Mouse (Mus musculus) hindbrain, postnatal 0 days (tissue): ENCODE data around the gene Eml6. TPM values are rescaled to one million over a fixed set of nuclear protein-coding genes. Genes with fewer than 3 reads are reported as not detected.

Experiments
- ATAC-seq: fragments of 200-750 bp; cut with Nextera tagmentation; 2 replicates; pipeline ENCODE4 v1.8.0; 2017; ENCODE audit warnings: mild to moderate bottlenecking, moderate TSS enrichment, moderate library complexity
- DNase-seq: peaks from one replicate; pipeline ENCODE4 v3.0.0-alpha.2; 2015; ENCODE audit warnings: low spot score
- H3K27ac ChIP-seq: fragments of 300-500 bp; sonication (generic); 2 replicates; pipeline ENCODE4 v1.5.1; 2014; ENCODE audit warnings: mild to moderate bottlenecking
- H3K27me3 ChIP-seq: fragments of 300-500 bp; sonication (generic); 2 replicates; pipeline ENCODE4 v1.6.1; 2014; ENCODE audit warnings: low read length, mixed read lengths; ENCODE audit not compliant: insufficient read depth
- H3K36me3 ChIP-seq: fragments of 300-500 bp; sonication (generic); 2 replicates; pipeline ENCODE4 v1.6.1; 2014; ENCODE audit warnings: low read length, mixed read lengths; ENCODE audit not compliant: insufficient read depth
- H3K4me1 ChIP-seq: fragments of 300-500 bp; sonication (generic); 2 replicates; pipeline ENCODE4 v1.6.1; 2014; ENCODE audit warnings: antibody characterized with exemption, low read length, mixed read lengths; ENCODE audit not compliant: insufficient read depth
- H3K4me2 ChIP-seq: fragments of 300-500 bp; sonication (generic); 2 replicates; pipeline ENCODE4 v1.6.1; 2014; ENCODE audit warnings: low read depth, mild to moderate bottlenecking, low read length, moderate library complexity, mixed read lengths
- H3K4me3 ChIP-seq: fragments of 300-500 bp; sonication (generic); 2 replicates; pipeline ENCODE4 v1.5.1; 2014; ENCODE audit warnings: low read length
- H3K9ac ChIP-seq: fragments of 300-500 bp; sonication (generic); replicated peaks from 2 replicates; pipeline ENCODE4 v1.6.1; 2014; ENCODE audit warnings: mild to moderate bottlenecking, low read length, moderate library complexity, mixed read lengths
- H3K9me3 ChIP-seq: fragments of 300-500 bp; sonication (generic); 2 replicates; pipeline ENCODE4 v1.6.1; 2016; ENCODE audit warnings: low read length, mixed read lengths
- CTCF ChIP-seq: IDR thresholded peaks from 2 replicates; pipeline ENCODE4 v1.5.1; 2016; ENCODE audit warnings: antibody characterized with exemption, control low read depth, low read depth
- WGBS: fragments of 180-500 bp; shearing (Covaris S2); extraction: QIAGEN DNeasy Blood & Tissue Kit; methylation state at CpG from one replicate; pipeline ENCODE4 v1.1.7; 2014; 5-methylcytosine and 5-hydroxymethylcytosine counted together
- polyA plus RNA-seq: library from polyadenylated mRNA; unstranded; fragments of >200 nt; fragmentation: Nextera tagmentation; extraction: Ambion mirVana; gene quantifications from 2 replicates; pipeline ENCODE4 v1.2.1, GENCODE M21; 2015
- total RNA-seq: library from RNA; depleted of rRNA; stranded (reverse); fragments of >200 nt; gene quantifications from 2 replicates; pipeline ENCODE4 v1.2.3, GENCODE M21; 2014

The Eml6 gene
- total and polyA plus RNA-seq, 2 experiments from 2014 or later = 4.3 to 17.9 TPM

- Histone ChIP-seq H3K9ac (no peak overlapping the region), H3K36me3 (no peaks in the 10 kb centered on the region), H3K4me2 (no peak overlapping the region), H3K27ac (no peak overlapping the region), H3K4me1 (no peaks in the 10 kb centered on the region), H3K4me3 (no peak overlapping the region), H3K27me3 (no peaks in the 10 kb centered on the region), H3K9me3 (no peaks in the 10 kb centered on the region)
- no peak for TF ChIP-seq CTCF
- ATAC-seq = no peak
- no peak for DNase-seq
These were observed 161.6 kb downstream of the Eml6 start for GRCm38 (mm10) chr11:29864269-29864668.

- TF ChIP-seq CTCF = peak; percentile 70
- no peaks in the 10 kb centered on the region for H3K9me3 ChIP-seq
- ATAC-seq (peak; percentile 64; the same call in 1 of the 2 replicates), DNase-seq (peak; percentile 67)
- H3K4me2 ChIP-seq = no peak overlapping the region
- no peaks in the 10 kb centered on the region for H3K27me3 ChIP-seq
- H3K4me1 ChIP-seq = no peaks in the 10 kb centered on the region
- 31% methylated on average over 2 of the region's 2 CpGs for WGBS
- H3K9ac ChIP-seq = no peak overlapping the region
- H3K36me3 ChIP-seq = no peaks in the 10 kb centered on the region
- no peak overlapping the region for H3K27ac ChIP-seq
- no peak overlapping the region for H3K4me3 ChIP-seq
These were observed 164.0 kb downstream of the Eml6 start for GRCm38 (mm10) chr11:29861750-29862397.

GRCm38 (mm10) chr11:29861040-29861439 lies 164.8 kb downstream of the Eml6 start:
- Histone ChIP-seq H3K27me3 (no peaks in the 10 kb centered on the region), H3K9ac (no peak overlapping the region), H3K4me2 (no peak overlapping the region), H3K36me3 (no peaks in the 10 kb centered on the region), H3K4me1 (no peaks in the 10 kb centered on the region), H3K9me3 (no peaks in the 10 kb centered on the region), H3K27ac (no peak overlapping the region), H3K4me3 (no peak overlapping the region)
- no peak for TF ChIP-seq CTCF
- DNase-seq (no peak), ATAC-seq (no peak)
- 74% methylated on average over 2 of the region's 2 CpGs for WGBS

- ATAC-seq (no peak), DNase-seq (no peak)
- Histone ChIP-seq H3K9me3 (no peaks in the 10 kb centered on the region), H3K9ac (no peak overlapping the region), H3K4me3 (no peak overlapping the region), H3K36me3 (no peaks in the 10 kb centered on the region), H3K27ac (no peak overlapping the region), H3K27me3 (no peaks in the 10 kb centered on the region), H3K4me2 (no peak overlapping the region), H3K4me1 (no peaks in the 10 kb centered on the region)
- TF ChIP-seq CTCF = no peak
- WGBS = 91% methylated on average over 3 of the region's 3 CpGs
These were observed 185.1 kb downstream of the Eml6 start for GRCm38 (mm10) chr11:29840606-29841227.

- H3K27ac ChIP-seq = no peak overlapping the region
- no peak overlapping the region for H3K9ac ChIP-seq
- 59% methylated on average over 3 of the region's 3 CpGs for WGBS
- H3K36me3 ChIP-seq = no peaks in the 10 kb centered on the region
- TF ChIP-seq CTCF = no peak
- no peak overlapping the region for H3K4me3 ChIP-seq
- no peaks in the 10 kb centered on the region for H3K9me3 ChIP-seq
- DNase-seq (peak; percentile 10), ATAC-seq (peak; percentile 32; the same call in 1 of the 2 replicates)
- no peaks in the 10 kb centered on the region for H3K27me3 ChIP-seq
- no peak overlapping the region for H3K4me2 ChIP-seq
- H3K4me1 ChIP-seq = no peaks in the 10 kb centered on the region
These were observed 186.1 kb downstream of the Eml6 start for GRCm38 (mm10) chr11:29839781-29840180.

- Histone ChIP-seq H3K9me3 (no peaks in the 10 kb centered on the region), H3K36me3 (no peaks in the 10 kb centered on the region), H3K9ac (no peak overlapping the region), H3K27ac (no peak overlapping the region), H3K27me3 (no peaks in the 10 kb centered on the region), H3K4me3 (no peak overlapping the region), H3K4me2 (no peak overlapping the region), H3K4me1 (no peaks in the 10 kb centered on the region)
- ATAC-seq (no peak), DNase-seq (no peak)
- TF ChIP-seq CTCF = no peak
These were observed 188.8 kb downstream of the Eml6 start for GRCm38 (mm10) chr11:29837066-29837465.

- TF ChIP-seq CTCF = no peak
- Histone ChIP-seq H3K27ac (no peak overlapping the region), H3K27me3 (no peaks in the 10 kb centered on the region), H3K4me3 (no peak overlapping the region), H3K36me3 (0 out of 2 replicates have a peak, but pooled peaks cover 3% of the 10 kb centered on the region), H3K9me3 (no peaks in the 10 kb centered on the region), H3K4me1 (no peaks in the 10 kb centered on the region), H3K4me2 (no peak overlapping the region), H3K9ac (no peak overlapping the region)
- no peak for ATAC-seq
- DNase-seq = no peak
- WGBS = 67% methylated on average over 2 of the region's 2 CpGs
These were observed 198.1 kb downstream of the Eml6 start for GRCm38 (mm10) chr11:29827729-29828128.
